Comparison of ENCODE assay signal across 8 mouse cellular contexts in the genomic region with DNA sequence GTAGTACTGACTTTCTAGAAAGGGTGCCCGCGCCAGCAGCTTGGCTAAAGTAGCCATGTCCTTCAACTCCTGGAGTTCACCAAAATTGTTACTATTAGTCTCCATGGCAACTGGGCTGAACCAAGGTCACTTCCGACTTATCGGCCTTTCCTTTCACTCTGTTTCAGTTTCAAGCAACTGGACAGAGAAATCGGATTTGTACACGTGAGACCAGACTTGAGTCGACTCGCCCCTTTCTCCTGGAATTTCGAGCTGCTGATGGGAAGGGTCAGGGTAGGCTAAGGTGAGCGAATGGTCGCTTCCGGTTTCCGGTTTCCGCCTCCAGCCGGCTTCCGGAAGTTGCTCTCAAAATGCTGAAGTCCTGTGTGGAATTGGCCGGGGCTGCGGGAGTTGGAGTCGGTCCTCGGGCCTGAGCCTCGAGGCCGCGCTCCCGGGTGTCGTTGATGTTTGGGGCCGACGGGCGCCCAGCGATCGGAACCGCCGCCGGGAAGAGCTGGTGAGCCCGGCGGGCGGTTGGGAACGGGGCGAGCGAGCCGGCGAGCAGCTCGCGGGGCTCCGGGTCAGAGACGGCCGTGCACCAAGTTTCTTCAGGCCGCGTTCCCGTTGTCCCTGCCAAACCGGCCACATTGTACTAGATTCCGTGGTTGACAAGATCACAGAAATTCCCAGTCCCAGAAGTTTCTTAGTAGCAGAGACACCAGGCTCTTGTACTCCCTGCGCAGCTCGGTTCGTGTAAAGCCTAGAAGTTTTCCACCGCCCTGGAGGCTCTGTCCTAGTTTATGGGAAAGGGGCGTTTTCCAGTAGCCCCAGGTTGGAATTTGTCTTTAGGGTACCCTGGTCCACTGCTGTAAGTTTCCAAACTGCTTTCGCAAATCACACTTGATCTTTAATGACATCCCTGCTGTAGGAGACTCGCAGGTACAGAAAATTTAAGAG. TPM values are rescaled to one million over a fixed set of nuclear protein-coding genes. Genes with fewer than 3 reads are reported as not detected.
DNase-seq lines count a peak whose midpoint lies in the region; ATAC-seq and TF ChIP-seq lines count a peak whose summit lies in the region.

A gene (minus strand): TSS at position 285 of the 936 bp plus-strand sequence.
A gene (plus strand): TSS at position 328 of the 936 bp plus-strand sequence.

- peak within 1 kb of the TSS; percentile 86 for H3K4me3 ChIP-seq in gastrocnemius, adult 2 months
- peak within 1 kb of the TSS; percentile 84 for H3K4me3 ChIP-seq in hindbrain, postnatal 0 days (ENCODE audit: low read length)
- H3K4me3 ChIP-seq in megakaryocyte, embryonic 14.5 days (replicated peaks) = peak within 1 kb of the TSS; percentile 94

- TF ChIP-seq CTCF in gastrocnemius, adult 2 months (IDR thresholded peaks at IDR 0.05) = no peak
- TF ChIP-seq CTCF in hindbrain, postnatal 0 days (IDR thresholded peaks at IDR 0.05; ENCODE audit: low read depth) = no peak

- H3K4me1 ChIP-seq in hindbrain, postnatal 0 days (ENCODE audit: insufficient read depth, low read length) = no peaks in the 10 kb centered on the region
- peaks cover 33% of the 10 kb centered on the region for H3K4me1 ChIP-seq in megakaryocyte, embryonic 14.5 days

- under 1% methylated on average over 58 of the region's 58 CpGs for WGBS in hindbrain, postnatal 0 days

- peak; percentile 94 for ATAC-seq in hindbrain, postnatal 0 days

- peak; percentile 91 for DNase-seq in ZHBTc4 (ENCODE audit: low read depth, low spot score)
- DNase-seq in cerebellum, postnatal 4 days (ENCODE audit: low spot score in 2 of 2) = peak; percentile 26 to 71
- DNase-seq in gastrocnemius, adult 2 months = peak; percentile 89
- DNase-seq in hindbrain, postnatal 0 days (ENCODE audit: low spot score) = peak; percentile 89
- peak; percentile 58 to 67 for DNase-seq in left cerebral cortex, adult 8-10 months (ENCODE audit: low spot score in 2 of 2)
- DNase-seq in right cerebral cortex, postnatal 10 days (ENCODE audit: low spot score in 2 of 2) = peak; percentile 84 to 88
- DNase-seq in urinary bladder, postnatal 4 days (ENCODE audit: low spot score in 2 of 2) = peak; percentile 75 to 82

- intact Hi-C loops in gastrocnemius, adult 2 months (cut with DNase I) = no loop called here

- peak within 1 kb of the TSS; percentile 88 for H3K27ac ChIP-seq in gastrocnemius, adult 2 months
- H3K27ac ChIP-seq in hindbrain, postnatal 0 days = peak within 1 kb of the TSS; percentile 85

- no peaks in the 10 kb centered on the region for H3K36me3 ChIP-seq in hindbrain, postnatal 0 days (ENCODE audit: insufficient read depth, low read length)
- H3K36me3 ChIP-seq in megakaryocyte, embryonic 14.5 days (replicated peaks; ENCODE audit: low read length) = peaks cover 2% of the 10 kb centered on the region

- H3K4me2 ChIP-seq in hindbrain, postnatal 0 days (ENCODE audit: low read depth, low read length) = peak within 1 kb of the TSS; percentile 90

- H3K27me3 ChIP-seq in hindbrain, postnatal 0 days (ENCODE audit: insufficient read depth, low read length) = no peaks in the 10 kb centered on the region
- no peaks in the 10 kb centered on the region for H3K27me3 ChIP-seq in megakaryocyte, embryonic 14.5 days (replicated peaks)

- peak within 1 kb of the TSS; percentile 69 for H3K9ac ChIP-seq in hindbrain, postnatal 0 days (replicated peaks; ENCODE audit: low read length)

- no peaks in the 10 kb centered on the region for H3K9me3 ChIP-seq in hindbrain, postnatal 0 days (ENCODE audit: low read length)
- no peaks in the 10 kb centered on the region for H3K9me3 ChIP-seq in megakaryocyte, embryonic 14.5 days

RNA-seq across cellular contexts. Expression of the first gene that starts in this region (rescaled TPM):
- total RNA-seq in gastrocnemius, adult 2 months (2021) = not detected
- 1.9 and 2.5 TPM in 2 replicates for total RNA-seq in hindbrain, postnatal 0 days (2014; rRNA removed)
- polyA plus RNA-seq in hindbrain, postnatal 0 days (2015; fragmentation: Nextera tagmentation; extraction: Ambion mirVana) = 0.98 and 2.6 TPM in 2 replicates
- total RNA-seq in left cerebral cortex, adult 8-10 months (2022) = under 1 TPM in 2 of 4 experiments, not detected in 2; 0.26 to 0.46 TPM
- not detected in 2 replicates for polyA plus RNA-seq in megakaryocyte, embryonic 14.5 days (2012; ENCODE audit: insufficient read depth, low replicate concordance)

RNA-seq across cellular contexts. Expression of the second gene that starts in this region (rescaled TPM):
- total RNA-seq in gastrocnemius, adult 2 months (2021) = 10 to 100 TPM; 10.5 to 10.6 TPM
- 12.7 and 20.1 TPM in 2 replicates for total RNA-seq in hindbrain, postnatal 0 days (2014; rRNA removed)
- polyA plus RNA-seq in hindbrain, postnatal 0 days (2015; fragmentation: Nextera tagmentation; extraction: Ambion mirVana) = 12.4 and 13.6 TPM in 2 replicates
- 10 to 100 TPM; 19.1 to 23.0 (median 20.8) TPM for total RNA-seq in left cerebral cortex, adult 8-10 months (2022)
- polyA plus RNA-seq in megakaryocyte, embryonic 14.5 days (2012; ENCODE audit: insufficient read depth, low replicate concordance) = 1.0 and 5.5 TPM in 2 replicates

Comparison
In these comparisons a context has a peak if more than half of its experiments do, and no peak if none do; other contexts are left out.
1. Peak in every context shown above with its lines: DNase-seq, ATAC-seq, H3K4me3 ChIP-seq and H3K27ac ChIP-seq.